Mouse (Mus musculus) WW6 (cell line): ENCODE data around the gene Fam83e.

ENCODE experiments used
- DNase-seq: peaks from one replicate; pipeline ENCODE4 v3.0.0-alpha.2; 2013; ENCODE audit warnings: low read depth, low spot score

Gene Fam83e

GRCm38 (mm10) chr7:45720413-45721233 is at the start of gene Fam83e:
Gene Fam83e (plus strand): TSS chr7:45721212.
- DNase-seq, result no peak

GRCm38 (mm10) chr7:45677627-45678295 is 43.3 kb upstream of the Fam83e start:
- no peak for DNase-seq

GRCm38 (mm10) chr7:45678513-45678912 is 42.5 kb upstream of the Fam83e start:
- no peak for DNase-seq

- DNase-seq, result no peak
Measured at GRCm38 (mm10) chr7:45679966-45680621, 40.9 kb upstream of the Fam83e start.

GRCm38 (mm10) chr7:45681046-45681736 is 39.8 kb upstream of the Fam83e start:
- DNase-seq, result no peak

GRCm38 (mm10) chr7:45682144-45683126 is 38.6 kb upstream of the Fam83e start:
- peak; percentile 84 for DNase-seq

- no peak for DNase-seq
Measured at GRCm38 (mm10) chr7:45683396-45684050, 37.5 kb upstream of the Fam83e start, which contains the start of gene Ntn5. Gene Ntn5 (plus strand): TSS chr7:45684022.

- no peak for DNase-seq
Measured at GRCm38 (mm10) chr7:45685811-45686210, 35.2 kb upstream of the Fam83e start.

- no peak for DNase-seq
Measured at GRCm38 (mm10) chr7:45686841-45687240, 34.2 kb upstream of the Fam83e start.

GRCm38 (mm10) chr7:45689099-45689498 is 31.9 kb upstream of the Fam83e start:
- no peak for DNase-seq

GRCm38 (mm10) chr7:45689800-45690199 is 31.2 kb upstream of the Fam83e start:
- no peak for DNase-seq

GRCm38 (mm10) chr7:45692364-45692763 is 28.6 kb upstream of the Fam83e start:
- DNase-seq, result no peak

- DNase-seq, result no peak
Measured at GRCm38 (mm10) chr7:45693921-45694591, 27.0 kb upstream of the Fam83e start, which contains the start of gene Sec1. Gene Sec1 (minus strand): TSS chr7:45694402.

- no peak for DNase-seq
Measured at GRCm38 (mm10) chr7:45695098-45695497, 25.9 kb upstream of the Fam83e start.

- DNase-seq, result no peak
Measured at GRCm38 (mm10) chr7:45697894-45698293, 23.1 kb upstream of the Fam83e start.

GRCm38 (mm10) chr7:45699523-45700141 is 21.4 kb upstream of the Fam83e start, which contains the start of gene Car11:
Gene Car11 (plus strand): TSS chr7:45699843.
- DNase-seq, result no peak

GRCm38 (mm10) chr7:45700301-45701015 is 20.6 kb upstream of the Fam83e start:
- no peak for DNase-seq

- DNase-seq, result no peak
Measured at GRCm38 (mm10) chr7:45701072-45701471, 19.9 kb upstream of the Fam83e start.
